Mouse (Mus musculus): Measurements from ENCODE around the gene Ccdc110. TPM values are rescaled to one million over a fixed set of nuclear protein-coding genes. Genes with fewer than 3 reads are reported as not detected.

The Ccdc110 gene
- total RNA-seq, 2 experiments from 2014 or later, result not detected

- DNase-seq, result no peak
Measured at GRCm38 (mm10) chr8:45975837-45976468, 41.5 kb downstream of the Ccdc110 start.

- DNase-seq, result no peak
Measured at GRCm38 (mm10) chr8:45986665-45987064, 52.2 kb downstream of the Ccdc110 start.

- no peak for DNase-seq
Measured at GRCm38 (mm10) chr8:45988189-45988588, 53.8 kb downstream of the Ccdc110 start.

GRCm38 (mm10) chr8:45990631-45991310 is 56.4 kb downstream of the Ccdc110 start:
- DNase-seq, result no peak

Other genes with a start within 250 kb of the Ccdc110 start
- 100 to 1,000 TPM; 594 to 743 TPM for gene Pdlim3, start 49.2 kb upstream of the Ccdc110 start, total RNA-seq (2021)
- under 1 TPM; 0.68 TPM for gene 1700029J07Rik, start 40.6 kb downstream of the Ccdc110 start, total RNA-seq (2021)
- 10 to 100 TPM; 37.2 to 37.8 TPM for gene Ufsp2, start 40.9 kb downstream of the Ccdc110 start, total RNA-seq (2021)
- gene Lrp2bp, start 64.7 kb downstream of the Ccdc110 start, total RNA-seq (2021), result 1 to 10 TPM in 1 of 2 experiments, under 1 TPM in 1; 0.66 to 2.2 TPM
- gene Ankrd37, start 71.1 kb downstream of the Ccdc110 start, total RNA-seq (2021), result 1 to 10 TPM; 1.5 to 2.9 TPM
- 10 to 100 TPM; 13.0 to 15.0 TPM for gene Cfap97, start 217.2 kb downstream of the Ccdc110 start, total RNA-seq (2021)
- gene Snx25, start 217.5 kb downstream of the Ccdc110 start, total RNA-seq (2021), result 1 to 10 TPM; 7.7 to 9.5 TPM

Data from gastrocnemius, postnatal 10 days (tissue).